Mouse (Mus musculus): Measurements from ENCODE around the gene Mrps21. TPM values are rescaled to one million over a fixed set of nuclear protein-coding genes. Genes with fewer than 3 reads are reported as not detected.

Gene Mrps21
- polyA plus RNA-seq, 1 experiment from 2014 or later = 293 TPM

DNA sequence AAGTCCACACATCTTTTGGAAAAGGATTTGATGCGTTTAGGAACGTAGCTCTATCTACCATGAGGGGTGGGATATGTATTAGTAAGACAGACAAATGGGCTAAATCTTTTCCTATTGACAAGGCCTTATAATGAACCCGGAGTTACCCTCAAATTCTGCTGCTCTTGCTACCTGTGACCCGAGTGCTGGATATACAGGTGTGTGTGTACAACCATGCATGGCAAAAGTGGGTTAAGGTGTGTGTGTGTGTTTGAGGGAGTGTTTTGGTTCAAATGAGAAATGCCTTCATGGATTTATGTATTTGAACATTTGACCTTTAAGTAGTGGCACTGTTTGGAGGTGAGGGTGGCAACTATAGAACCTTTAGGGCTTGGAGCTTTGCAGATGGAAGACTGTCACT lies 42.3 kb downstream of the Mrps21 start:
- WGBS = 95% methylated on average over 4 of the region's 4 CpGs
- Histone ChIP-seq H3K4me2 (replicated peaks) (no peak overlapping the region), H3K9me3 (ENCODE audit: control insufficient read depth, low read length) (no peaks in the 10 kb centered on the region), H3K36me3 (replicated peaks; ENCODE audit: control insufficient read depth, insufficient read depth) (peaks cover 66% of the 10 kb centered on the region), H3K4me3 (replicated peaks; ENCODE audit: low read length) (no peak overlapping the region), H3K9ac (no peak overlapping the region), H3K27ac (no peak overlapping the region), H3K4me1 (replicated peaks; ENCODE audit: control insufficient read depth, insufficient read depth, low read length) (no peaks in the 10 kb centered on the region), H3K27me3 (ENCODE audit: control insufficient read depth, insufficient read depth, low read length) (no peaks in the 10 kb centered on the region)
- no peak for DNase-seq (ENCODE audit: low spot score)
- no peak for ATAC-seq (ENCODE audit: low FRiP score)

DNA sequence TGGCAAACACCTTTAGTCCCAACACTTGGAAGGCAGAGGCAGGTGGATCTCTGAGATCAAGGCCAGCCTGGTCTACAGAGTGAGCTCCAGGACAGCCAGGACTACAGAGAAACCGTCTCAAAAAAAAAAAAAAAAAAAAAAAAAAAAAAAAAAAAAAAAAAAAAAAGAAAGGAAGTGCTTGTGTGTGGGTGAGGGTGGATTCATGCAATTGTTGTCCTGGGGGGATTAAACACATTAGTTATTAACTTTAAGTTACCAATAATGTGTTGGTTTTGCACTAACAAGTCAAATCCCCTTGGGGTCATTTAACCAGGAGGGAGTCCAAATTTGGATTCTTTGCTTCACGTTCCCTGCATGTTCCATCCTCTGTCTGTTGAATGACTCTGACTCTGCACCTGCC lies 45.0 kb downstream of the Mrps21 start:
- H3K9me3 ChIP-seq (ENCODE audit: control insufficient read depth, low read length) = no peaks in the 10 kb centered on the region
- no peak overlapping the region for H3K27ac ChIP-seq
- WGBS = 69% methylated on average over 2 of the region's 2 CpGs
- H3K9ac ChIP-seq = no peak overlapping the region
- no peak overlapping the region for H3K4me3 ChIP-seq (replicated peaks; ENCODE audit: low read length)
- H3K4me1 ChIP-seq (replicated peaks; ENCODE audit: control insufficient read depth, insufficient read depth, low read length) = no peaks in the 10 kb centered on the region
- H3K36me3 ChIP-seq (replicated peaks; ENCODE audit: control insufficient read depth, insufficient read depth) = peaks cover 39% of the 10 kb centered on the region
- H3K4me2 ChIP-seq (replicated peaks) = no peak overlapping the region
- H3K27me3 ChIP-seq (ENCODE audit: control insufficient read depth, insufficient read depth, low read length) = no peaks in the 10 kb centered on the region
- ATAC-seq (ENCODE audit: low FRiP score) (no peak), DNase-seq (ENCODE audit: low spot score) (no peak)

DNA sequence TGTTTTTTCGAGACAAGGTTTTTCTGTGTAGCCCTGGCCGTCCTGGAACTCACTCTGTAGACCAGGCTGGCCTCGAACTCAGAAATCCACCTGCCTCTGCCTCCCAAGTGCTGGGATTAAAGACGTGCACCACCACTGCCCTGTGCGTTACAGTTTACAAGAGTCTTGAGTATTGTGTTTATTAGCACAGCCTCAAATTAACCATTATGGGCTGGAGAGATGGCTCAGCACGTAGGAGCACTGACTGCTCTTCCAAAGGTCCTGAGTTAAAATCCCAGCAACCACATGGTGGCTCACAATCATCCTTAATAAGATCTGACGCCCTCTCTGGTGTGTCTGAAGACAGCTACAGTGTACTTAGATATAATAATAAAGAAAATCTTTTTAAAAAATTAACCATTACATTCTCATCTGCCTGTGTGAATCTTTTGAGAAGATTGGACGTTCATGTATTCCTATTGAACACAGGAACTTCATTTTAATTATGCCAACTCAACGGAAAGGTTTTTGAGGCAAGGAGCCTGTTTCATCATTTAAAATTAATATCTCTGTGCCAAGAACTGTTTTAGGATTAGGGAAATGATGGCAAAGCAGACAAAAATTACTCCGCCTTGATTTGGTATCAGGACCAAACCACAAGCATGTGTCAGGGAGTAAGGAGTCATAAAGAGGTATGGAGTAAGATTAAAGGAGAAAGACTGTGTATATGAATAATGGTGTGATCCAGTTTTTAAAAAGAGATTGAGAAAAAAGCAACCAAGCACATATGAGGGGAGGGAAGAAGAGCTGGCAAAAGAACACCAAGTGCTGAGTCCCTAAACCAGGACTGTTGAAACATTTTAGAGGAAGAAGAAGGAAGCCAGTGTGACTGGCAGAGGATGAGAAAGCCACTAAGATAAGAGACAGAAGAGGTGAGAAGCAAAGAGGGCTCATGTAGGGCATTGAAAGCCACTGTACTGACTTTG lies 51.0 kb downstream of the Mrps21 start:
- DNase-seq (ENCODE audit: low spot score) (no peak), ATAC-seq (ENCODE audit: low FRiP score) (peak; percentile 3; the same call in 1 of the 2 replicates)
- peaks cover 32% of the 10 kb centered on the region for H3K4me1 ChIP-seq (replicated peaks; ENCODE audit: control insufficient read depth, insufficient read depth, low read length)
- H3K27me3 ChIP-seq (ENCODE audit: control insufficient read depth, insufficient read depth, low read length) = no peaks in the 10 kb centered on the region
- no peaks in the 10 kb centered on the region for H3K9me3 ChIP-seq (ENCODE audit: control insufficient read depth, low read length)
- H3K36me3 ChIP-seq (replicated peaks; ENCODE audit: control insufficient read depth, insufficient read depth) = no peaks in the 10 kb centered on the region
- H3K4me2 ChIP-seq (replicated peaks) = peak overlapping the region; percentile 65
- WGBS = 36% methylated on average over 10 of the region's 10 CpGs
- peak overlapping the region; percentile 90 for H3K4me3 ChIP-seq (replicated peaks; ENCODE audit: low read length)
- peak overlapping the region; percentile 98 for H3K27ac ChIP-seq
- peak overlapping the region; percentile 66 for H3K9ac ChIP-seq

DNA sequence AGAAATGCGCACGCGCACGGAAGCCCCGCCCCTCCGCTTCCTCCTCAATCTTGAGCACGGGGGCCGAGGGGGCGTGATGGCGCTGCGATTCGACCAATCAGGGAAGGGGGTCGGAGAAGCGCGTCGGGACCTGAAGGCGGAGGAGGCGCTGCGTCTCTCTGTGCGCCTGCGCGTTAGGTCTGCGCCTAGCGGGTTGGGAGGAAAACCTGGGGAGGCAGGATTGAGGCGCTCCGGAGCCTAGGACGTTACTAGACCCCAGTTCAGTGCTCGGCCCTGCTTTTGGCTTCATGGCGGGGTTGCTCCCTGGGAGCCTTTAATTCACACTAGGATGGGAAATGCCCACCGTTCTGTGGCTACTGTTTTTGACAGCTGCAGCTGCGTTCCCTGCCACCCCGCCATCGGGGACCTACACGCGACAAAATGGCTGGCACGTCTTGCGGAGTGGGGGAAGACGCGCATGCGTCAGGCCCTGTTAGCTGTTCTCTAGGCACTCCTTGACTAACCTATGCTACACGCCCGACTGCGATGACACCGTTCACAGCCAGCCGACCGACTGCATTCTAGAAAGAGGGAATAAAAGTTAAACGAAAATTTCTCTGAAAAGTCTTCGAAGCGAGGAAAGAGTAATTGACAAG lies 51.9 kb downstream of the Mrps21 start:
- Histone ChIP-seq H3K27ac (peak overlapping the region; percentile 100), H3K9ac (peak overlapping the region; percentile 66), H3K4me2 (replicated peaks) (peak overlapping the region; percentile 65), H3K4me1 (replicated peaks; ENCODE audit: control insufficient read depth, insufficient read depth, low read length) (peaks cover 35% of the 10 kb centered on the region), H3K4me3 (replicated peaks; ENCODE audit: low read length) (peak overlapping the region; percentile 90), H3K9me3 (ENCODE audit: control insufficient read depth, low read length) (no peaks in the 10 kb centered on the region), H3K27me3 (ENCODE audit: control insufficient read depth, insufficient read depth, low read length) (no peaks in the 10 kb centered on the region), H3K36me3 (replicated peaks; ENCODE audit: control insufficient read depth, insufficient read depth) (no peaks in the 10 kb centered on the region)
- DNase-seq (ENCODE audit: low spot score) (peak; percentile 99), ATAC-seq (ENCODE audit: low FRiP score) (peak; percentile 96)
- WGBS = under 1% methylated on average over 49 of the region's 49 CpGs

DNA sequence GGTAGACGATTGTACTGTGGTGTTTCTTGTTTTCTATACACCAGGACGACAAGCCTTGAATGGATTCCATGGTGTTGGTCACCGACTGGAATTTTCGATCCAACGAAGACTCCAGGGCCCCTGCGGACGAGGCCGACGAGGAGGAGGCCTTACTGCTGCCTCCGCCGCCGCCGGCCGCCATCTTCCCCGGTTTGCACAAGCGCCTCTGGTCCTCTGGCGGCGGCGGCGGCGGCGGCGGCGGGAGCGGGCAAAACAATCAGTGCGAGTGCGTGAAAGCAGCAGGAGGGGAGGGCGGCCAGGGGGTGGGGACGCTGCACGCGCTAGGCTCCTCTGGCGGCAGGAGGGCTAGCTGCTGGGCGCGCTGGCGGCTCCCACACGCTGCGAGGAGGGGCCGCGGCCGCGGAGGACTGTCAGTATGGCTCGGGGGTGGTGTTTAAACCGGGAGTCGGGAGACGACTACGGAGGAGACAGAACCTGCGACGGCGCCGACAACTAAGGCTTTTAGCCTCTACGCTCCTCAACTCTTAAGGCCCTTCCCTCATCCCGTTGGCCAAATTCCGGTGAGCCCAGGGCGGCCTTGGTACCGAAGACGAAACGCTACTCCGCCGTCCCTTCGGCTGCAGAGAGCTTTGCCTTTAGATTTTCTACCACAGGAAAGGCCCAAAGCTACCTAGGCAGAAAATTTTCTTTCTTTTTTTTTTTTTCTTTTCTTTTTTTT lies 52.6 kb downstream of the Mrps21 start, which contains the start of gene Rprd2:
Gene Rprd2, minus strand, starts transcription at position 293 of the 718 bp plus-strand sequence.
- peak within 1 kb of the TSS; percentile 65 for H3K4me2 ChIP-seq (replicated peaks)
- H3K36me3 ChIP-seq (replicated peaks; ENCODE audit: control insufficient read depth, insufficient read depth) = no peaks in the 10 kb centered on the region
- ATAC-seq (ENCODE audit: low FRiP score) (peak; percentile 66), DNase-seq (ENCODE audit: low spot score) (peak; percentile 65)
- peaks cover 35% of the 10 kb centered on the region for H3K4me1 ChIP-seq (replicated peaks; ENCODE audit: control insufficient read depth, insufficient read depth, low read length)
- H3K27ac ChIP-seq = peak within 1 kb of the TSS; percentile 100
- H3K27me3 ChIP-seq (ENCODE audit: control insufficient read depth, insufficient read depth, low read length) = no peaks in the 10 kb centered on the region
- under 1% methylated on average over 58 of the region's 60 CpGs for WGBS
- H3K9ac ChIP-seq = peak within 1 kb of the TSS; percentile 97
- no peaks in the 10 kb centered on the region for H3K9me3 ChIP-seq (ENCODE audit: control insufficient read depth, low read length)
- H3K4me3 ChIP-seq (replicated peaks; ENCODE audit: low read length) = peak within 1 kb of the TSS; percentile 90

DNA sequence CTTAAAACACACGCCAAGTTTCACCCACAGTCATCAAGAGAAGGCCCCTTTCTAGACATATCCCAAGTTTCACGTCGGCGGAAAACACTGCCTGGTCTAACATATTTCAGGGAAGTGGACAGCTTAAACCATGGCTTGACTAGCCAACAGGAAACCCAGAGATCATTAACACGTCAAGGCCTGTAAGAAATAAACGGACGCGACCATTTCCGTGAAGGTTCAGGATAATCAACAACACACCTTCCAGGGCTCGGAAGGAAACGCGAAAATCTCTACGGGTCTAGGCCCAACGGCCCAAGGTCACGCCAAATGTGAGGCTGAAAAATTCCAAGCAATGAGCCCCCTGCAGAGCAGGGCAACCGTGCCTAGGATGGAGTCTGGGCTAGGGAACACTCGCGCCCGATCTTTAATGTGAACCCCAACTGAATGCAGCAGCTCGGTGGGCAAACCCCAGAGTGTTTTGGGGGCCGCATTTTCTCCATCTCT lies 53.2 kb downstream of the Mrps21 start:
- under 1% methylated on average over 21 of the region's 21 CpGs for WGBS
- Histone ChIP-seq H3K4me2 (replicated peaks) (peak overlapping the region; percentile 60), H3K36me3 (replicated peaks; ENCODE audit: control insufficient read depth, insufficient read depth) (no peaks in the 10 kb centered on the region), H3K9me3 (ENCODE audit: control insufficient read depth, low read length) (no peaks in the 10 kb centered on the region), H3K4me1 (replicated peaks; ENCODE audit: control insufficient read depth, insufficient read depth, low read length) (peaks cover 35% of the 10 kb centered on the region), H3K4me3 (replicated peaks; ENCODE audit: low read length) (peak overlapping the region; percentile 90), H3K27me3 (ENCODE audit: control insufficient read depth, insufficient read depth, low read length) (no peaks in the 10 kb centered on the region), H3K9ac (peak overlapping the region; percentile 97), H3K27ac (peak overlapping the region; percentile 100)
- DNase-seq (ENCODE audit: low spot score) (peak; percentile 56), ATAC-seq (ENCODE audit: low FRiP score) (no peak)

DNA sequence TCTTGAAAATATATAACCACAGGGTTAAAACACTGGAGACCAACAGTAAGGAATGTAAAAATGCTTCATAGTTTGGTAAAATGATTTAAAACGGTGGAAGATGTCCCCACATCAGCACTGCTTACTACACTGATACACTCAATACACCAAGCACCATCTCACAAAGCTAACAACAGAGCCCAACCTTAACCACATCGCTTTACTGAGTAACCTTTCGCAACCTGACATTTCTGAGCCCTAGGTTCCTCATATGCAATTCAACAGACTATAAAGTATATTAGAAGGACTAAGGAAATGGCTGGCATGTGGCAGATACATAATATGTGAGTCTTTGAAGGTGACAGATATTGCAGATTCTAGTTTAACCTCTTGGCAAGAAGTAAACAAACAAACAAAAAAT lies 54.6 kb downstream of the Mrps21 start:
- 93% methylated on average over 3 of the region's 3 CpGs for WGBS

More for the DNA sequence above, 54.6 kb downstream of the Mrps21 start:
- ATAC-seq (ENCODE audit: low FRiP score) (no peak), DNase-seq (ENCODE audit: low spot score) (no peak)
- 0 out of 2 replicates have a peak overlapping the region, but pooled peaks have one; percentile 0 for H3K9ac ChIP-seq
- no peaks in the 10 kb centered on the region for H3K9me3 ChIP-seq (ENCODE audit: control insufficient read depth, low read length)
- peak overlapping the region; percentile 60 for H3K4me2 ChIP-seq (replicated peaks)
- H3K4me1 ChIP-seq (replicated peaks; ENCODE audit: control insufficient read depth, insufficient read depth, low read length) = peaks cover 35% of the 10 kb centered on the region
- no peaks in the 10 kb centered on the region for H3K36me3 ChIP-seq (replicated peaks; ENCODE audit: control insufficient read depth, insufficient read depth)
- no peak overlapping the region for H3K27ac ChIP-seq
- H3K4me3 ChIP-seq (replicated peaks; ENCODE audit: low read length) = 0 out of 2 replicates have a peak overlapping the region, but pooled peaks have one; percentile 3
- H3K27me3 ChIP-seq (ENCODE audit: control insufficient read depth, insufficient read depth, low read length) = no peaks in the 10 kb centered on the region

Measured in hindbrain, embryonic 14.5 days (tissue).